Mouse (Mus musculus): ENCODE results near the gene Syn3.

DNA sequence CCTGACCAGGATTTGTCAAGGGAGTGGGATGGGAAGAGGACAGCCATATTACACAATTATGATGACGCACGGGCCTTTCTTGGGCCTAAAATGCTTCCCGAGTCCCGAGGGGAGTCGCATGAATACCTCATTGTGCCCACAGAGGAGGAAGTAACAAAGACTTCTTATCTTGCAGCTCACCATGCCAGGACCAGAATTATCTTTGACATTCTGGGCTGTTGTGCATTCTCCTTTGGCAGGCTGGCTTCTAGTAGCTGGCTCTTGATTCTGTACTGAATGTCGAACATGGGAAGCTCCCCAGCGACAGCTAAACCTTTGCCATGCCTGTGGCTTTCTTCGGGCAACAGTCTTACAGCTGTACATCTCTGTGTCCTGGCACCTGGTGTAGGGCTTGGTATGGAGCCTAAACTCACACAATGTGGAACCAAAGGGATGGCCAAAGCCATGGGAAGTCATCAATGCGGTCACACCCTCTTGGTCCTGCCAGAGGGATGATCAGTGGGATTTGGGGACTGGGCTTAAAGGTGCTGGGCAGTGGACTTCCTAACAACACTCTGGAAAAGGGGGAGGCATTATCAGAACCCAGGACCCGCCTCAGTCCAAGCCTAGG, 250.5 kb downstream of the Syn3 start:
- TF ChIP-seq CTCF (IDR thresholded peaks at IDR 0.05; ENCODE audit: borderline replicate concordance, insufficient read depth, low read depth, low read length) (no peak), POLR2A (IDR thresholded peaks at IDR 0.05; ENCODE audit: borderline replicate concordance, insufficient read depth, low read length) (no peak)
